28 mouse cellular contexts compared by ENCODE assay signal in the genomic region with DNA sequence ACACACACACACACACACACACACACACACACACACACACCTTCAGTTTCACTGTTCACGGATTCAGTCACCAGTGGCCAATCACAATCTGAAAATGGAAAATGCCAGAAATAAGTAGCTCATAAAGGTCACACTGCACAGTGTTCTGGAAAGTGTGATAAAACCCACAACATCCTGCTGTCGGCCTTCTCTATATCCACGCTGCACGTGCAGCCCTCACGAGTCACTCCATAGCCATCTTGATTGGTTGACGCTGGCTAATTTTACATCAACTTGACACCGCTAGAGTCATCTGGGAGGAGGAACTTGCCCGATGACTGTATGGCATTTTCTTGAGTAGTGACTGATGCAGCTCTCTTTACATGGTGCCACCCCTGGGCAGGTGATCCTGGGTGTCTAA. TPM values are rescaled to one million over a fixed set of nuclear protein-coding genes. Genes with fewer than 3 reads are reported as not detected.
DNase-seq lines count a peak whose midpoint lies in the region; ATAC-seq lines count a peak whose summit lies in the region.
"Had no signal": no experiment of that assay in that cellular context is flagged by ENCODE, and none has a peak within 500 bp of the region (broad histone marks: within the 10 kb centered on the region; RNA-seq: fewer than 3 reads in every experiment).

No protein-coding gene starts in this region.

- DNase-seq in liver, embryonic 13.5 days, result no peak
- no peak for DNase-seq in liver
- peak; percentile 53 for DNase-seq in CD4-positive, CD25-positive, alpha-beta regulatory T cell, adult 2 months (ENCODE audit: low read depth, low spot score)
- peak; percentile 51 to 56 for DNase-seq in natural killer cell, adult 2 months (ENCODE audit: low spot score in 2 of 2)
- no peak for DNase-seq in cerebellum, adult 9-10 months
- no peak for DNase-seq in cerebellum, postnatal 14 days
- DNase-seq: adrenal gland, adult 8-10 months; cerebellum, adult 11 months; cerebellum, adult 9-11 months; forebrain, postnatal 0 days; heart, postnatal 10 days; kidney, adult 9 months; kidney, postnatal 10 days; lung, postnatal 36 days; thymus, postnatal 14 days had no signal

- no peak for ATAC-seq in liver, embryonic 13.5 days (ENCODE audit: low read depth)
- ATAC-seq in activated CD4-positive, CD25-positive, alpha-beta regulatory T cell, adult 4 months, result peak; percentile 59
- ATAC-seq in forebrain, embryonic 15.5 days (replicated peaks), result no peak
- ATAC-seq: forebrain, postnatal 0 days; intestine, embryonic 16.5 days; midbrain, embryonic 16.5 days had no signal

- H3K36me3 ChIP-seq in liver, embryonic 13.5 days, result no peaks in the 10 kb centered on the region
- no peaks in the 10 kb centered on the region for H3K36me3 ChIP-seq in forebrain, embryonic 15.5 days
- H3K36me3 ChIP-seq: heart, embryonic 13.5 days; hindbrain, embryonic 15.5 days; limb, embryonic 12.5 days; neural tube, embryonic 12.5 days had no signal

- no peak overlapping the region for H3K9ac ChIP-seq in liver, embryonic 13.5 days
- no peak overlapping the region for H3K9ac ChIP-seq in forebrain, embryonic 15.5 days (replicated peaks)
- H3K9ac ChIP-seq: forebrain, postnatal 0 days; heart, embryonic 13.5 days; hindbrain, embryonic 15.5 days; limb, embryonic 12.5 days; liver, postnatal 0 days; neural tube, embryonic 12.5 days had no signal

- H3K27me3 ChIP-seq in liver, embryonic 13.5 days, result peaks cover under 1% of the 10 kb centered on the region; the same call in 1 of the 2 replicates
- H3K27me3 ChIP-seq in forebrain, embryonic 15.5 days, result no peaks in the 10 kb centered on the region
- H3K27me3 ChIP-seq: heart, embryonic 13.5 days; hindbrain, embryonic 15.5 days; limb, embryonic 12.5 days; neural tube, embryonic 12.5 days had no signal

- H3K27ac ChIP-seq in liver, embryonic 13.5 days, result peak overlapping the region; percentile 47; the same call in 1 of the 2 replicates
- H3K27ac ChIP-seq in forebrain, embryonic 15.5 days (replicated peaks), result no peak overlapping the region
- H3K27ac ChIP-seq: heart, embryonic 13.5 days; hindbrain, embryonic 10.5 days; hindbrain, embryonic 15.5 days; limb, embryonic 12.5 days; neural tube, embryonic 12.5 days had no signal

- no peak overlapping the region for H3K4me2 ChIP-seq in liver, embryonic 13.5 days
- no peak overlapping the region for H3K4me2 ChIP-seq in forebrain, embryonic 15.5 days (replicated peaks)
- H3K4me2 ChIP-seq: heart, embryonic 13.5 days; hindbrain, embryonic 15.5 days; limb, embryonic 12.5 days; liver, embryonic 11.5 days; neural tube, embryonic 12.5 days had no signal

- peaks cover 93% of the 10 kb centered on the region for H3K4me1 ChIP-seq in liver, embryonic 13.5 days (replicated peaks)
- no peaks in the 10 kb centered on the region for H3K4me1 ChIP-seq in forebrain, embryonic 15.5 days
- H3K4me1 ChIP-seq: limb, embryonic 12.5 days had no signal

- no peak overlapping the region for H3K4me3 ChIP-seq in liver, embryonic 13.5 days (replicated peaks)
- H3K4me3 ChIP-seq in forebrain, embryonic 15.5 days, result no peak overlapping the region
- H3K4me3 ChIP-seq: erythroblast, embryonic 14.5 days; heart, embryonic 13.5 days; hindbrain, embryonic 10.5 days; hindbrain, embryonic 15.5 days; limb, embryonic 12.5 days; neural tube, embryonic 12.5 days had no signal

- no peaks in the 10 kb centered on the region for H3K9me3 ChIP-seq in liver, embryonic 13.5 days (replicated peaks)
- no peaks in the 10 kb centered on the region for H3K9me3 ChIP-seq in forebrain, embryonic 15.5 days
- H3K9me3 ChIP-seq: heart, embryonic 13.5 days; hindbrain, embryonic 10.5 days; hindbrain, embryonic 15.5 days; limb, embryonic 12.5 days; neural tube, embryonic 12.5 days had no signal

- WGBS in liver, embryonic 13.5 days (ENCODE audit: insufficient replicate concordance), result 45% methylated on average over 8 of the region's 8 CpGs
- WGBS in forebrain, embryonic 15.5 days, result 92% methylated on average over 8 of the region's 8 CpGs

RNA-seq across cellular contexts. Expression of a gene that starts 11.3 kb away (rescaled TPM):
- 0.16 and 0.35 TPM in 2 replicates for polyA plus RNA-seq in liver, embryonic 13.5 days (2015; fragmentation: Nextera tagmentation; extraction: Ambion mirVana)
- under 1 TPM in 1 of 2 experiments, not detected in 1; 0.60 TPM for polyA plus RNA-seq in activated CD4-positive, CD25-positive, alpha-beta regulatory T cell, adult 4 months (2017; shearing (Covaris generic))
- polyA plus RNA-seq in forebrain, embryonic 15.5 days (2015; fragmentation: Nextera tagmentation; extraction: Ambion mirVana), result 2.0 TPM in 2 replicates
- polyA plus RNA-seq: erythroblast, embryonic 14.5 days had no signal

RNA-seq across cellular contexts. Expression of a gene that starts 35.9 kb away (rescaled TPM):
- polyA plus RNA-seq in liver, embryonic 13.5 days (2015; fragmentation: Nextera tagmentation; extraction: Ambion mirVana), result 32.7 and 35.6 TPM in 2 replicates
- polyA plus RNA-seq in activated CD4-positive, CD25-positive, alpha-beta regulatory T cell, adult 4 months (2017; shearing (Covaris generic)), result not detected
- 0.46 and 0.65 TPM in 2 replicates for polyA plus RNA-seq in forebrain, embryonic 15.5 days (2015; fragmentation: Nextera tagmentation; extraction: Ambion mirVana)
- polyA plus RNA-seq: small intestine, adult 2 months had no signal

Comparison
In these comparisons a context has a peak if more than half of its experiments do, and no peak if none do; other contexts are left out.
1. DNase-seq: peak in CD4-positive, CD25-positive, alpha-beta regulatory T cell, adult 2 months (single experiment) and natural killer cell, adult 2 months (2 of 2); none in liver, embryonic 13.5 days (single experiment), liver (single experiment), cerebellum, adult 9-10 months (single experiment) and cerebellum, postnatal 14 days (0 of 2).
2. RNA of a gene that starts 35.9 kb away (polyA plus RNA-seq): 32.7 to 35.6 TPM in liver, embryonic 13.5 days; 0.46 to 0.65 TPM in forebrain, embryonic 15.5 days and not detected in activated CD4-positive, CD25-positive, alpha-beta regulatory T cell, adult 4 months; every median in the first group is over 10 times any median in the second.